Mouse (Mus musculus): ENCODE data around the gene Abi3bp.

Gene Abi3bp

GRCm38 (mm10) chr16:56690715-56691114 is 213.0 kb downstream of the Abi3bp start:
- DNase-seq (ENCODE audit: low read depth) = no peak

GRCm38 (mm10) chr16:56696448-56696847 is 218.8 kb downstream of the Abi3bp start:
- DNase-seq (ENCODE audit: low read depth) = no peak

GRCm38 (mm10) chr16:56700898-56701297 is 223.2 kb downstream of the Abi3bp start:
- no peak for DNase-seq (ENCODE audit: low read depth)

GRCm38 (mm10) chr16:56705731-56706130 is 228.1 kb downstream of the Abi3bp start:
- DNase-seq (ENCODE audit: low read depth) = no peak

GRCm38 (mm10) chr16:56710071-56710470 is 232.4 kb downstream of the Abi3bp start:
- no peak for DNase-seq (ENCODE audit: low read depth)

GRCm38 (mm10) chr16:56715608-56716007 is 237.9 kb downstream of the Abi3bp start:
- DNase-seq (ENCODE audit: low read depth) = peak; percentile 40

GRCm38 (mm10) chr16:56716557-56717179 is 239.0 kb downstream of the Abi3bp start:
- peak; percentile 48 for DNase-seq (ENCODE audit: low read depth)

GRCm38 (mm10) chr16:56717224-56718200 is 239.8 kb downstream of the Abi3bp start, which contains the start of gene Tfg:
Gene Tfg (minus strand): TSS chr16:56717450.
- DNase-seq (ENCODE audit: low read depth) = peak; percentile 99

GRCm38 (mm10) chr16:56719031-56719430 is 241.4 kb downstream of the Abi3bp start:
- no peak for DNase-seq (ENCODE audit: low read depth)

- no peak for DNase-seq (ENCODE audit: low read depth)
These were observed 244.7 kb downstream of the Abi3bp start for GRCm38 (mm10) chr16:56722357-56722756.

GRCm38 (mm10) chr16:56724927-56725326 is 247.2 kb downstream of the Abi3bp start:
- no peak for DNase-seq (ENCODE audit: low read depth)

- no peak for DNase-seq (ENCODE audit: low read depth)
These were observed 251.4 kb downstream of the Abi3bp start for GRCm38 (mm10) chr16:56729060-56729459.
